Mouse (Mus musculus) C2C12 (cell line): ENCODE data around the gene Eif3d. TPM values are rescaled to one million over a fixed set of nuclear protein-coding genes. Genes with fewer than 3 reads are reported as not detected.
A peak's percentile ranks its signal among the peaks of the same experiment; 100 is the strongest.

ENCODE experiments used
- H3K27me3 ChIP-seq: one replicate; pipeline ENCODE4 v1.6.1; 2011; ENCODE audit not compliant: control insufficient read depth, insufficient read depth, insufficient read length
- H3K36me3 ChIP-seq: one replicate; pipeline ENCODE4 v1.6.1; 2011; ENCODE audit not compliant: control insufficient read depth, insufficient read depth
- H3K4me3 ChIP-seq: one replicate; pipeline ENCODE4 v1.5.1; 2011; ENCODE audit warnings: mild to moderate bottlenecking, control low read depth; ENCODE audit not compliant: poor library complexity, insufficient read depth, severe bottlenecking
- H3K79me2 ChIP-seq: one replicate; pipeline ENCODE4 v1.6.1; 2011; ENCODE audit not compliant: control insufficient read depth, insufficient read depth
- H3K79me3 ChIP-seq: one replicate; pipeline ENCODE4 v1.6.1; 2011; ENCODE audit warnings: low read depth, control low read depth
- H3ac ChIP-seq: one replicate; pipeline ENCODE3; 2011; ENCODE audit warnings: low read depth; ENCODE audit not compliant: control insufficient read depth, insufficient read length
- CEBPB ChIP-seq: IDR thresholded peaks from one replicate; pipeline ENCODE4 v1.6.1; 2011; ENCODE audit warnings: low read depth, mild to moderate bottlenecking, control low read depth, moderate library complexity
- CTCF ChIP-seq: IDR thresholded peaks from one replicate; pipeline ENCODE4 v1.5.1; 2011; ENCODE audit not compliant: control insufficient read depth, insufficient read depth, insufficient read length
- FOSL1 ChIP-seq: IDR thresholded peaks from one replicate; pipeline ENCODE4 v1.8.0; 2011; ENCODE audit warnings: mild to moderate bottlenecking, low read length; ENCODE audit not compliant: poor library complexity, insufficient read depth, severe bottlenecking
- MAX ChIP-seq: IDR thresholded peaks from one replicate; pipeline ENCODE4 v1.6.1; 2011; ENCODE audit warnings: mild to moderate bottlenecking, control low read depth
- MYOD1 ChIP-seq: IDR thresholded peaks from one replicate; pipeline ENCODE4 v1.6.1; 2011; ENCODE audit warnings: low read depth; ENCODE audit not compliant: control insufficient read depth, insufficient read length
- MYOG ChIP-seq: IDR thresholded peaks from one replicate; pipeline ENCODE4 v1.6.1; 2011; ENCODE audit not compliant: control insufficient read depth, insufficient read length; ENCODE audit errors: extremely low read depth
- USF1 ChIP-seq: IDR thresholded peaks from one replicate; pipeline ENCODE4 v1.6.1; 2011; ENCODE audit warnings: low read depth, mild to moderate bottlenecking, control low read depth, moderate library complexity
- polyA plus RNA-seq: library from polyadenylated mRNA; unstranded; fragments of >200 nt; fragmentation: generic; extraction: Trizol; gene quantifications from one replicate; pipeline ENCODE4 v1.2.1, GENCODE M21; 2012; ENCODE audit warnings: missing spikeins

Gene Eif3d
- polyA plus RNA-seq, 1 experiment, result 428 TPM

DNA sequence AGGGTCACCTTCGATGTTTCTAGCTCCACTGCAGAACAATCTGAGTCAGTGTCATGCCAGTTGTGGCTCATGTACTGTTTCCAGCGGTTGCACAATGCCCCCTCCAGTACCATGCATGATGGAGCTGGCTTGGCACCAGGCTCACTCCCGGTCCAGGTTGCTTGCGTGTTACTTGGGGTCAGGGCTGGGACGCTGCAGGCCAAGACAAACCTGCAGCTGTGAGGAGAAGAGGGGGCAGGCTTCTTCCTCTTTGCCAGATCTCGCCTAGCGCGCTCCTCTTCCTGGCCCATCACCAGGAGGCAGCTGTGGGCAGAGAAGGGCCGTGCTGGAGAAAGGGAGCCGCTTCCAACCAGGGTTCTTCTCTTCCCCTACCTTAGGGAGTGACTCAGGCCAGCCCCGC, 36.3 kb downstream of the Eif3d start:
- H3K79me2 ChIP-seq, result peaks cover 5% of the 10 kb centered on the region
- H3K4me3 ChIP-seq, result no peak overlapping the region
- H3ac ChIP-seq, result no peak overlapping the region
- no peaks in the 10 kb centered on the region for H3K79me3 ChIP-seq
- H3K36me3 ChIP-seq, result no peaks in the 10 kb centered on the region
- TF ChIP-seq MYOG, result no peak
- TF ChIP-seq CEBPB, result peak; percentile 81
- no peaks in the 10 kb centered on the region for H3K27me3 ChIP-seq

DNA sequence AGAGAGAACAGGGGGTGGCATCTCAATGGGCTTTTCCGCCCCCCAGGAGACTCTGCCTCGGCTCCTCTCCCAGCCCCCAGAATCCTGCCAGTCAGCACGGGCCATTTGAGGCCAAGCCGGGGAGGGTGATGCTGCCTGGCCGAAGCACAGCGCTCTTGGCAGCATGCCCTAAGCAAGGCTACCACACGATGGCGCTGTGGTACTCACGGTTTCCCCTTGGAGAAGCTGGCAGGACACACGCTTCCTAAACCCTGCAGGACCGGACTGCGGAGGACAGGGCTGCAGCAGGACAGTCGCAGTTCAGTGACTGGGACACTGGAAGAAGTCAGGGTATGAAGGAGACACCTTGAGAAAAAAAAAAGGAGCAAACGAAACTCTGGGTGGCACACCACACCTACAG, 36.8 kb downstream of the Eif3d start:
- H3K4me3 ChIP-seq, result no peak overlapping the region
- no peaks in the 10 kb centered on the region for H3K79me3 ChIP-seq
- H3K79me2 ChIP-seq, result peaks cover 8% of the 10 kb centered on the region
- TF ChIP-seq CEBPB (no peak), MYOD1 (no peak), MAX (peak; percentile 94), CTCF (peak; percentile 99)
- no peak overlapping the region for H3ac ChIP-seq
- H3K36me3 ChIP-seq, result no peaks in the 10 kb centered on the region
- no peaks in the 10 kb centered on the region for H3K27me3 ChIP-seq

DNA sequence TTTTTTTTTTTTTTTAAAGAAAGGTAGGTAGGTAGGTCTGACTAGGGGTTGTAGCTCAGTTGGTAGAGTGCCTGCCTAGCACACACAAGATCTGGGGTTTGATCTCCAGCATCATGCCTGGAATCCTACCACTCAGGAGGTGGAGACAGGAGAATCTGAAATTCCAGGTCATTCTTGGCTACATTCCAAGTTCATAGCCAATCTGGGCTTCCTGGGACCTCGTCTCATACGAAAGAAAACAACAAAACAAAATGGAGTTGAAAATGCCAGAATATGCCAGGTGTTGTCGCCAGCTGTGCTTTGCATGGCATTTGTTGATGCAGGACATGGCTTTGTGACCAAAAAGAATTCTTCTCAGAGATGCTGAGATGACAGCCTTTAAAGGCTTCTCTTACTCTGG, 37.4 kb downstream of the Eif3d start:
- Histone ChIP-seq H3K36me3 (no peaks in the 10 kb centered on the region), H3K4me3 (no peak overlapping the region), H3K27me3 (no peaks in the 10 kb centered on the region), H3K79me3 (peaks cover 3% of the 10 kb centered on the region), H3ac (no peak overlapping the region), H3K79me2 (peaks cover 12% of the 10 kb centered on the region)
- TF ChIP-seq FOSL1, result no peak
- no peak for TF ChIP-seq USF1
- TF ChIP-seq MAX, result no peak
- TF ChIP-seq CEBPB, result no peak
- no peak for TF ChIP-seq CTCF
- TF ChIP-seq MYOD1, result no peak
- TF ChIP-seq MYOG, result no peak

DNA sequence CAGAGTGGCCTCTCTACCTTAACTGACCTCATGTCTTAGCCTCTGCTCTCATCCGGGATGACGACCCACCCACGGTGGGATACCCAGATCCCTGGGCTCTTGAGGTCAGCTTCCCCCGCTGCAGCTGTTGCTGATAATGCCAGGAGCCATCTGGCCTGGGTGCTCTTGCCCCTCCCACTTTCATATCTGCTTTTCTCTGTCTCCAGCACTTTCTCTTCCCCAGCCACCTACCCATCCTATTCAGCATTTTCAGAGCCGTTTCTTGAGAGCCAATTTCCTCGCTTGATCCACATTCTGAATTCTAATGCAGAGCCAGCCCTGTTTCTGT, 39.0 kb downstream of the Eif3d start:
- Histone ChIP-seq H3K27me3 (no peaks in the 10 kb centered on the region), H3K79me3 (peaks cover 19% of the 10 kb centered on the region), H3K36me3 (peaks cover 13% of the 10 kb centered on the region), H3K79me2 (peaks cover 27% of the 10 kb centered on the region), H3ac (no peak overlapping the region), H3K4me3 (no peak overlapping the region)
- no peak for TF ChIP-seq CEBPB
- peak; percentile 56 for TF ChIP-seq MYOD1

DNA sequence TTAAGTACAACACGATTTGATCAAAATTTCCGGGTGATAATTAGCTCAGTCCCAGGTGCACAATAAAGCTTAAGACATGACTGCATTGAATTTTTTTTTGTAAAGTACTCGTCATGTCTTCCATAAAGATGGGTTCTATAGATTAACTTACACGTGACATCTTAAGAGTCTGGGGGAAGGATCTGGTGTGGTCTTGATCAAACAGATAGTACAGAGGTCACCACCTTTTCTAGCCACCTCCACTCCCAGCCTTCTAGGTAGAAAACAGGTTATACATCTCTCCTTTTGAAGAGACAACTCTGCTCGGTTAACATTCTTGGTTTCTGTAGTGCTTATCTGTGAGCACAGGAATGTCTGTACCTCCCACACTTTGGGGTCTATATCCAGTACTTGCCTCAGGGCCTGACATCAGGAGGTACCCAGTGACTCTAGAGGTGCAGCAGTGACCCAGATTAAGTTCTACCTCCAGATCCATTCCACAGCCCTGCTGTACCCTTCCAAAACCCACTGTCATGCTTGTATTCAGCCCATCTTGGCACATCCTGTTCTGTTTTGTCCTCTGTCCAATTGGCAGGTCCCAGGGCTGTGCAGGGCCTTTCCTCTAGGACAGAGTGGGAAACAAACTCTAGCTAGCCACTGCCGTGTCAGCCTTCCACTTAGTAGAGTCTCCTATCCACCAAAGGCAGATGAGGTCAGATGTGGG, 39.5 kb downstream of the Eif3d start:
- Histone ChIP-seq H3ac (no peak overlapping the region), H3K36me3 (peaks cover 18% of the 10 kb centered on the region), H3K27me3 (no peaks in the 10 kb centered on the region), H3K4me3 (no peak overlapping the region), H3K79me2 (peaks cover 32% of the 10 kb centered on the region), H3K79me3 (peaks cover 22% of the 10 kb centered on the region)
- TF ChIP-seq FOSL1, result no peak
- TF ChIP-seq MYOD1, result no peak
- TF ChIP-seq CTCF, result no peak
- TF ChIP-seq MYOG, result no peak
- TF ChIP-seq MAX, result no peak
- TF ChIP-seq CEBPB, result no peak
- TF ChIP-seq USF1, result no peak

DNA sequence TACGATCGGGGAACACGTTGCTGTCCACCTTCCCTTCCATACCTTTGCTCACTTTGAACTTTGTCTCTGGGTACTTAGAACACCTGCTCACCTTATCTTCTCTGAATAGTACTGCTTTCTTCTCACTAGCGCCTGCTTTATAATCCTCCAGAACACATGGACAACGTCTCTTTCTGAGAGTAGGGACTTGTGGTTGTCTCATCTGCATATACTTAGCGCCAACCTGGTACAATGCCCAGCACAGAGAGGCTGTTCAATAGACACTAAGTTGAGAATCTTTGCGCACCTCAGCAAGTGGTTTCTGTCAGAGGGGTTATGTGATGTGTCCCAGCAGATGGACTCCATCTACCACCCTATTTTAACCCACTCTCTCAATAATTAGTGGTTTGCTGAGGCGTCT, 40.8 kb downstream of the Eif3d start:
- no peak for TF ChIP-seq MYOD1
- no peak for TF ChIP-seq USF1
- TF ChIP-seq MAX, result no peak
- TF ChIP-seq CTCF, result no peak
- no peak for TF ChIP-seq CEBPB
- peaks cover 45% of the 10 kb centered on the region for H3K79me2 ChIP-seq
- peak overlapping the region; percentile 63 for H3ac ChIP-seq
- H3K27me3 ChIP-seq, result no peaks in the 10 kb centered on the region
- peaks cover 27% of the 10 kb centered on the region for H3K36me3 ChIP-seq
- H3K79me3 ChIP-seq, result peaks cover 24% of the 10 kb centered on the region
- no peak overlapping the region for H3K4me3 ChIP-seq
